8 mouse cellular contexts compared by ENCODE assay signal in genomic region chr5:115652681-115653575, GRCm38 (mm10). TPM values are rescaled to one million over a fixed set of nuclear protein-coding genes. Genes with fewer than 3 reads are reported as not detected.
DNase-seq lines count a peak whose midpoint lies in the region; ATAC-seq and TF ChIP-seq lines count a peak whose summit lies in the region.

No protein-coding gene starts in this region.

- H3K9me3 ChIP-seq in erythroblast, embryonic 14.5 days (ENCODE audit: control insufficient read depth, low read length), result no peaks in the 10 kb centered on the region
- H3K9me3 ChIP-seq in heart, embryonic 11.5 days (replicated peaks; ENCODE audit: control insufficient read depth, low read length), result no peaks in the 10 kb centered on the region
- no peaks in the 10 kb centered on the region for H3K9me3 ChIP-seq in kidney, embryonic 16.5 days (ENCODE audit: low read length)

- peak overlapping the region; percentile 69 for H3K4me2 ChIP-seq in heart, embryonic 11.5 days
- H3K4me2 ChIP-seq in kidney, embryonic 16.5 days (replicated peaks; ENCODE audit: low read depth, low read length), result peak overlapping the region; percentile 75
- H3K4me2 ChIP-seq in myocyte (ENCODE audit: low read depth), result peak overlapping the region; percentile 96

- ATAC-seq in heart, embryonic 11.5 days (replicated peaks; ENCODE audit: insufficient number of reproducible peaks, low FRiP score, low TSS enrichment), result peak; percentile 98
- peak; percentile 100 for ATAC-seq in kidney, embryonic 16.5 days (ENCODE audit: low FRiP score, low TSS enrichment)

- H3K27me3 ChIP-seq in C2C12 (ENCODE audit: control insufficient read depth, insufficient read depth, insufficient read length) (no peaks in the 10 kb centered on the region), myocyte (ENCODE audit: control insufficient read depth, insufficient read depth, insufficient read length) (no peaks in the 10 kb centered on the region)
- peaks cover 7% of the 10 kb centered on the region for H3K27me3 ChIP-seq in erythroblast, embryonic 14.5 days (ENCODE audit: control insufficient read depth)
- no peaks in the 10 kb centered on the region for H3K27me3 ChIP-seq in heart, embryonic 11.5 days (ENCODE audit: control insufficient read depth, insufficient read depth, low read length)
- H3K27me3 ChIP-seq in kidney, embryonic 16.5 days (ENCODE audit: insufficient read depth, low read length), result no peaks in the 10 kb centered on the region
- no peaks in the 10 kb centered on the region for H3K27me3 ChIP-seq in liver, adult 2 months (ENCODE audit: control insufficient read depth, insufficient read depth, low read length)
- H3K27me3 ChIP-seq in splenic B cell, adult 2 months (ENCODE audit: control insufficient read depth, insufficient read depth, low read length, poor library complexity, severe bottlenecking), result no peaks in the 10 kb centered on the region

- peak; percentile 90 for TF ChIP-seq CTCF in C2C12 (IDR thresholded peaks at IDR 0.05; ENCODE audit: control insufficient read depth, insufficient read depth, insufficient read length)
- TF ChIP-seq CTCF in brain, embryonic 14.5 days (IDR thresholded peaks at IDR 0.05; ENCODE audit: borderline replicate concordance, extremely low read depth, insufficient read depth, insufficient read length), result peak; percentile 94
- TF ChIP-seq CTCF in liver, adult 2 months (IDR thresholded peaks at IDR 0.05; ENCODE audit: low read depth, low read length), result peak; percentile 91

- peak overlapping the region; percentile 66; the same call in 1 of the 2 replicates for H3K27ac ChIP-seq in heart, embryonic 11.5 days (ENCODE audit: low read depth, low read length)
- peak overlapping the region; percentile 82 for H3K27ac ChIP-seq in kidney, embryonic 16.5 days (ENCODE audit: low read length)
- H3K27ac ChIP-seq in liver, adult 2 months (replicated peaks; ENCODE audit: insufficient read depth, low read depth, low read length), result peak overlapping the region; percentile 11

- WGBS in heart, embryonic 11.5 days (ENCODE audit: insufficient replicate concordance), result 3% methylated on average over 35 of the region's 35 CpGs
- WGBS in kidney, embryonic 16.5 days, result 3% methylated on average over 35 of the region's 35 CpGs
- WGBS in liver, adult 2 months, result 3% methylated on average over 35 of the region's 35 CpGs

- H3K4me3 ChIP-seq in C2C12 (ENCODE audit: insufficient read depth, poor library complexity, severe bottlenecking) (no peak overlapping the region), myocyte (peak overlapping the region; percentile 21)
- H3K4me3 ChIP-seq in erythroblast, embryonic 14.5 days (replicated peaks), result peak overlapping the region; percentile 62
- H3K4me3 ChIP-seq in heart, embryonic 11.5 days (ENCODE audit: low read depth, low read length), result peak overlapping the region; percentile 46
- H3K4me3 ChIP-seq in kidney, embryonic 16.5 days (ENCODE audit: low read length), result peak overlapping the region; percentile 54
- H3K4me3 ChIP-seq in liver, adult 2 months (ENCODE audit: insufficient read depth, low read depth, low read length), result peak overlapping the region; percentile 52

- H3ac ChIP-seq in C2C12 (ENCODE audit: control insufficient read depth, insufficient read length, low read depth) (peak overlapping the region; percentile 74), myocyte (ENCODE audit: control insufficient read depth, insufficient read length) (no peak overlapping the region)

- peaks cover 31% of the 10 kb centered on the region for H3K4me1 ChIP-seq in erythroblast, embryonic 14.5 days (ENCODE audit: control insufficient read depth)
- H3K4me1 ChIP-seq in heart, embryonic 11.5 days (ENCODE audit: control insufficient read depth, insufficient read depth, low read length), result peaks cover 3% of the 10 kb centered on the region; the same call in 1 of the 2 replicates
- peaks cover 19% of the 10 kb centered on the region for H3K4me1 ChIP-seq in kidney, embryonic 16.5 days (ENCODE audit: insufficient read depth, low read length)
- peaks cover 2% of the 10 kb centered on the region; the same call in 1 of the 2 replicates for H3K4me1 ChIP-seq in liver, adult 2 months (ENCODE audit: control insufficient read depth, insufficient read depth, low read length)

- peaks cover 2% of the 10 kb centered on the region for H3K36me3 ChIP-seq in C2C12 (ENCODE audit: control insufficient read depth, insufficient read depth)
- H3K36me3 ChIP-seq in erythroblast, embryonic 14.5 days (ENCODE audit: control insufficient read depth), result peaks cover 13% of the 10 kb centered on the region
- H3K36me3 ChIP-seq in heart, embryonic 11.5 days (ENCODE audit: control insufficient read depth, insufficient read depth, low read length), result no peaks in the 10 kb centered on the region
- 0 out of 2 replicates have a peak, but pooled peaks cover under 1% of the 10 kb centered on the region for H3K36me3 ChIP-seq in kidney, embryonic 16.5 days (ENCODE audit: insufficient read depth, low read length)
- no peaks in the 10 kb centered on the region for H3K36me3 ChIP-seq in liver, adult 2 months (ENCODE audit: control insufficient read depth, insufficient read depth, low read length)
- no peaks in the 10 kb centered on the region for H3K36me3 ChIP-seq in myocyte (ENCODE audit: control insufficient read depth, insufficient read depth)
- H3K36me3 ChIP-seq in splenic B cell, adult 2 months (ENCODE audit: control insufficient read depth, insufficient read depth, low read length, poor library complexity, severe bottlenecking), result no peaks in the 10 kb centered on the region

- H3K9ac ChIP-seq in heart, embryonic 11.5 days (ENCODE audit: low read depth, low read length), result peak overlapping the region; percentile 72
- H3K9ac ChIP-seq in kidney, embryonic 16.5 days (replicated peaks; ENCODE audit: low read length), result peak overlapping the region; percentile 73
- H3K9ac ChIP-seq in liver, adult 2 months (ENCODE audit: low read depth, low read length), result peak overlapping the region; percentile 55

- H3K79me2 ChIP-seq in C2C12 (ENCODE audit: control insufficient read depth, insufficient read depth), result no peaks in the 10 kb centered on the region
- no peaks in the 10 kb centered on the region for H3K79me2 ChIP-seq in liver, adult 2 months (ENCODE audit: control insufficient read depth, insufficient read depth, low read length)
- H3K79me2 ChIP-seq in myocyte (ENCODE audit: control insufficient read depth, insufficient read depth), result no peaks in the 10 kb centered on the region

- DNase-seq in brain, embryonic 14.5 days (ENCODE audit: low read depth), result peak; percentile 100
- DNase-seq in liver, adult 2 months (ENCODE audit: extremely low read depth, low read depth, low spot score), result peak; percentile 97
- peak; percentile 98 for DNase-seq in splenic B cell, adult 2 months (ENCODE audit: low read depth, low spot score)

- H3K79me3 ChIP-seq in C2C12 (ENCODE audit: low read depth), result no peaks in the 10 kb centered on the region

- TF ChIP-seq POLR2A in brain, embryonic 14.5 days (IDR thresholded peaks at IDR 0.05; ENCODE audit: borderline replicate concordance, extremely low read depth, insufficient read depth, insufficient read length, poor library complexity, severe bottlenecking), result peak; percentile 39; the same call in 1 of the 2 replicates
- TF ChIP-seq POLR2A in liver, adult 2 months (IDR thresholded peaks at IDR 0.05; ENCODE audit: extremely low read depth, insufficient read depth, low read length), result peak; percentile 80
- peak; percentile 94 for TF ChIP-seq POLR2A in myocyte (IDR thresholded peaks at IDR 0.05; ENCODE audit: insufficient read length, low read depth)

TF ChIP-seq in C2C12, 6 proteins besides CTCF, POLR2A, EP300 and RAD21:
- TF ChIP-seq MAX (IDR thresholded peaks at IDR 0.05) (no peak), USF1 (IDR thresholded peaks at IDR 0.05; ENCODE audit: low read depth) (no peak), FOSL1 (IDR thresholded peaks at IDR 0.05; ENCODE audit: insufficient read depth, low read length, poor library complexity, severe bottlenecking) (no peak), CEBPB (IDR thresholded peaks at IDR 0.05; ENCODE audit: low read depth) (no peak), MYOD1 (IDR thresholded peaks at IDR 0.05; ENCODE audit: control insufficient read depth, insufficient read length, low read depth) (no peak), MYOG (IDR thresholded peaks at IDR 0.05; ENCODE audit: control insufficient read depth, extremely low read depth, insufficient read length) (no peak)
TF ChIP-seq in C2C12: peak in this region for 0.

TF ChIP-seq in myocyte, 11 proteins besides CTCF, POLR2A, EP300 and RAD21:
- TF ChIP-seq TCF3 (IDR thresholded peaks at IDR 0.05; ENCODE audit: insufficient read length, low read depth) (no peak), MAX (IDR thresholded peaks at IDR 0.05; ENCODE audit: low read depth) (no peak), SRF (IDR thresholded peaks at IDR 0.05; ENCODE audit: control insufficient read depth, insufficient read length, low read depth) (peak; percentile 46), E2F4 (IDR thresholded peaks at IDR 0.05; ENCODE audit: insufficient read depth) (no peak), CEBPB (IDR thresholded peaks at IDR 0.05; ENCODE audit: insufficient read depth, poor library complexity, severe bottlenecking) (no peak), MYOD1 (IDR thresholded peaks at IDR 0.05; ENCODE audit: control insufficient read depth in 1 of 3, insufficient read length in 2 of 3, low read depth in 2 of 3) (no peak), REST (IDR thresholded peaks at IDR 0.05; ENCODE audit: insufficient read depth, insufficient read length) (no peak), POLR2AphosphoS2 (IDR thresholded peaks at IDR 0.05; ENCODE audit: insufficient read length, low read depth) (peak; percentile 94), MYOG (IDR thresholded peaks at IDR 0.05; ENCODE audit: control insufficient read depth in 1 of 3, insufficient read depth in 1 of 3, insufficient read length in 2 of 3, low read depth in 2 of 3) (peak in 1 of 3 experiments; percentile 3), USF1 (IDR thresholded peaks at IDR 0.05; ENCODE audit: low read depth) (no peak)

RNA-seq across cellular contexts. Expression of gene Rab35, which starts 21.2 kb away (rescaled TPM):
- polyA plus RNA-seq in C2C12 (2012; fragmentation: generic; extraction: Trizol) (52.0 TPM), myocyte (2012; fragmentation: generic; extraction: Trizol) (44.8 TPM)
- polyA plus RNA-seq in brain, embryonic 14.5 days (2012; rRNA removed), result 96.7 and 102 TPM in 2 replicates
- 7.6 and 8.7 TPM in 2 replicates for polyA plus RNA-seq in erythroblast, embryonic 14.5 days (2012)
- polyA plus RNA-seq in heart, embryonic 11.5 days (2014; fragmentation: Nextera tagmentation; extraction: Ambion mirVana), result 19.2 and 20.1 TPM in 2 replicates
- 5.8 and 10.7 TPM in 2 replicates for polyA plus RNA-seq in kidney, embryonic 16.5 days (2015; fragmentation: Nextera tagmentation; extraction: Ambion mirVana)
- 5.5 and 7.0 TPM in 2 replicates for total RNA-seq in liver, adult 2 months (2014; rRNA removed)
- 20.1 and 21.3 TPM in 2 replicates for polyA plus RNA-seq in liver, adult 2 months (2012; rRNA removed)

Comparison
In these comparisons a context has a peak if more than half of its experiments do, and no peak if none do; other contexts are left out.
1. POLR2A ChIP-seq: peak in every context shown above with its lines; median percentile 94 in myocyte; 80 in liver, adult 2 months; 39 in brain, embryonic 14.5 days.
2. H3K27ac ChIP-seq: peak in every context shown above with its lines; median percentile 82 in kidney, embryonic 16.5 days; 66 in heart, embryonic 11.5 days; 11 in liver, adult 2 months.